Mouse (Mus musculus) lung, postnatal 0 days (tissue): Measurements from ENCODE around the gene Fbrsl1.

Source experiments
- CTCF ChIP-seq: IDR thresholded peaks from 2 replicates; pipeline ENCODE4 v1.5.1; 2016; ENCODE audit warnings: antibody characterized with exemption, mild to moderate bottlenecking
- EP300 ChIP-seq: IDR thresholded peaks from 2 replicates; pipeline ENCODE4 v1.6.1; 2016; ENCODE audit warnings: antibody characterized with exemption, mild to moderate bottlenecking, control low read depth

- no peak for TF ChIP-seq CTCF
- no peak for TF ChIP-seq EP300
Observed at GRCm38 (mm10) chr5:110474156-110474555, 25.9 kb upstream of the Fbrsl1 start.
